Mouse (Mus musculus): ENCODE results near the gene Mbnl2. TPM values are rescaled to one million over a fixed set of nuclear protein-coding genes. Genes with fewer than 3 reads are reported as not detected.

Gene Mbnl2
- polyA plus RNA-seq, 1 experiment from 2014 or later: 25.4 TPM

DNA sequence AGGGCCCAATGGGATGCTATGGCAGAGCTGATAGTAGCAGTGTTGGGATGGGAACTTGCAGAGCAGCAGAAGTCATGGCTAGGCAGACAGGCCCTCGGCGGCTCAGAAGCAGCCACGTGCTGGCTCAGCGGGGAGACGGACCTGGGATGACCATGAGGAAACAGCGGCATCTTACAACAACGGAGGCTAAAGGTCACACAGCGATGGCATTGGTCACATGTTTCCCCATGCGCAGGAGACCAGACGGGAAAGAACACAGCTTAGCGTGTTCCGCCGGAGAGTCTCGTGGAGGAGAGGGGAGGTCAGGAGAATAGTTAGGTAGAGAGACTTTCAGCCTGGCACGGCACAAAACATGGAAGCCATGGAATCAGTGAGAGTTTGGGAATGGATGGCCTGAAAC is 125.7 kb downstream of the Mbnl2 start:
- Histone ChIP-seq H3K9ac (ENCODE audit: low read depth, low read length) (no peak overlapping the region), H3K9me3 (ENCODE audit: control insufficient read depth, low read length) (no peaks in the 10 kb centered on the region), H3K27me3 (replicated peaks; ENCODE audit: control insufficient read depth, insufficient read depth, low read length) (no peaks in the 10 kb centered on the region), H3K27ac (ENCODE audit: low read depth, low read length) (no peak overlapping the region), H3K4me3 (ENCODE audit: low read length) (no peak overlapping the region), H3K4me1 (ENCODE audit: control insufficient read depth, insufficient read depth, low read depth, low read length) (no peaks in the 10 kb centered on the region), H3K36me3 (ENCODE audit: control insufficient read depth, insufficient read depth, low read length) (no peaks in the 10 kb centered on the region), H3K4me2 (ENCODE audit: low read length) (no peak overlapping the region)
- WGBS: 86% methylated on average over 15 of the region's 15 CpGs
- no peak for ATAC-seq

- H3K4me1 ChIP-seq (ENCODE audit: control insufficient read depth, insufficient read depth, low read depth, low read length): no peaks in the 10 kb centered on the region
- H3K4me3 ChIP-seq (ENCODE audit: low read length): no peak overlapping the region
- no peaks in the 10 kb centered on the region for H3K36me3 ChIP-seq (ENCODE audit: control insufficient read depth, insufficient read depth, low read length)
- H3K9ac ChIP-seq (ENCODE audit: low read depth, low read length): no peak overlapping the region
- WGBS: 96% methylated on average over 9 of the region's 9 CpGs
- H3K27ac ChIP-seq (ENCODE audit: low read depth, low read length): no peak overlapping the region
- no peaks in the 10 kb centered on the region for H3K9me3 ChIP-seq (ENCODE audit: control insufficient read depth, low read length)
- H3K27me3 ChIP-seq (replicated peaks; ENCODE audit: control insufficient read depth, insufficient read depth, low read length): no peaks in the 10 kb centered on the region
- no peak for ATAC-seq
- H3K4me2 ChIP-seq (ENCODE audit: low read length): no peak overlapping the region
These were observed 127.2 kb downstream of the Mbnl2 start for GRCm38 (mm10) chr14:120402715-120403114.

- 90% methylated on average over 7 of the region's 7 CpGs for WGBS
- no peaks in the 10 kb centered on the region for H3K4me1 ChIP-seq (ENCODE audit: control insufficient read depth, insufficient read depth, low read depth, low read length)
- H3K9me3 ChIP-seq (ENCODE audit: control insufficient read depth, low read length): no peaks in the 10 kb centered on the region
- no peaks in the 10 kb centered on the region for H3K27me3 ChIP-seq (replicated peaks; ENCODE audit: control insufficient read depth, insufficient read depth, low read length)
- H3K4me2 ChIP-seq (ENCODE audit: low read length): no peak overlapping the region
- H3K4me3 ChIP-seq (ENCODE audit: low read length): no peak overlapping the region
- no peaks in the 10 kb centered on the region for H3K36me3 ChIP-seq (ENCODE audit: control insufficient read depth, insufficient read depth, low read length)
- H3K9ac ChIP-seq (ENCODE audit: low read depth, low read length): no peak overlapping the region
- no peak overlapping the region for H3K27ac ChIP-seq (ENCODE audit: low read depth, low read length)
- no peak for ATAC-seq
These were observed 128.9 kb downstream of the Mbnl2 start for GRCm38 (mm10) chr14:120404364-120404763.

DNA sequence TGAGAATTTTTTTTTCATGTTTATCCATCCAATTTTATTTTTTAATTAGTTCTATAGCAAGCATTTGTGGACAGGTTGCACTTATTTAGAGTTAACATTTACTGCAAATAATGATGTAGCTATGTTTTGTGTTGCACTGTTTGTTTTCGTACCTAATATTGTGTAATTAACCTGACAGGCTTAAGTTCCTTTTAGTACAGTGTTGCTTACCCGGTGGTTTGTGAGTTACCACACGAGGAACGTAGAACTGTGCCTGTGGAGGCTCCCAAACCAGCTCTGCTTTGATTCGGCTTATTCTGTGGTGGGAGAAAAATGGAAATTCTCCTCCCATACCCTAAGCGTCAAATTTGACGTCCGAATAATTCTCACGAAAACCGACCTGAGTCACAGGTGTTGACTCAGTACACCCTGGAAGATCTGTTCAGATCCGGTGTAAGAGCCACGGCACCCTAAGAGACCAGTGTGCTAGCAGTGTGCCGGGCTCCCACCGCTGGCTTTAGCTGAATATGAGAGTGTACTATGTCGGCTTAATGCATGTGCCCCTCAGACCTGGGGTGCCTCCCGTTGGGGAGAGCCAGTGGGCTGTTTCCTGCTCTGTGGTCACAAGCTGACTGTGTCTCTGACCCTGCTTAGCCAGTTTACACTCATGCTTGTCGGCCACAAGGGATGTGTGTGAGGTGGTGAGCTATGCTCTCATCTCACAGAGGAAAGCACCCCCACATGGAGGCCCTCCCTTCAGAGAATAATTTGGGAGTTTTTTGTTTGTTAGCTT is 129.5 kb downstream of the Mbnl2 start:
- Histone ChIP-seq H3K27ac (ENCODE audit: low read depth, low read length) (no peak overlapping the region), H3K4me2 (ENCODE audit: low read length) (no peak overlapping the region), H3K4me3 (ENCODE audit: low read length) (no peak overlapping the region), H3K36me3 (ENCODE audit: control insufficient read depth, insufficient read depth, low read length) (no peaks in the 10 kb centered on the region), H3K9me3 (ENCODE audit: control insufficient read depth, low read length) (no peaks in the 10 kb centered on the region), H3K9ac (ENCODE audit: low read depth, low read length) (no peak overlapping the region), H3K27me3 (replicated peaks; ENCODE audit: control insufficient read depth, insufficient read depth, low read length) (no peaks in the 10 kb centered on the region), H3K4me1 (ENCODE audit: control insufficient read depth, insufficient read depth, low read depth, low read length) (no peaks in the 10 kb centered on the region)
- no peak for ATAC-seq
- 90% methylated on average over 17 of the region's 17 CpGs for WGBS

DNA sequence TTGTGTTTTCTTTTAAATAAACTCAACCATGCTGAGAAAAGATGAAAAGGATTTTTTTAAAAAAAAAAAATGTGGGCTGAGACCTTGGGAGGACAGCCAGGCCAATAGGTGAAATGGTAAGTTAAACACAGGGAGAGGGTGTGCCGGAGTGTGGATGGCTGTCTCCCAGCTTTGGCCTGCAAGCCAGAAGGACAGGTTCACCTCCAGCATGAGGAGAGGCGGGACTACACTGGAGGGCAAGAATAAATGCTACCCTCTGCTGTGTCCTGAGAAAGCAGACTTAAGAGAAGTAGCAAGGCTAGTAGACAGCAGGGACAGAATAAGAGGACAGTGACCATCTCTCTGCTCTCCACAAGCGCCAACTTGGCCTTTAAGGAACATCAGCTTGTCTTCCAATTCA is 130.1 kb downstream of the Mbnl2 start:
- WGBS: 91% methylated on average over 3 of the region's 3 CpGs
- H3K36me3 ChIP-seq (ENCODE audit: control insufficient read depth, insufficient read depth, low read length): no peaks in the 10 kb centered on the region

GRCm38 (mm10) chr14:120406271-120406670 is 130.8 kb downstream of the Mbnl2 start:
- Histone ChIP-seq H3K27ac (ENCODE audit: low read depth, low read length) (no peak overlapping the region), H3K4me2 (ENCODE audit: low read length) (no peak overlapping the region), H3K9ac (ENCODE audit: low read depth, low read length) (no peak overlapping the region), H3K9me3 (ENCODE audit: control insufficient read depth, low read length) (no peaks in the 10 kb centered on the region), H3K27me3 (replicated peaks; ENCODE audit: control insufficient read depth, insufficient read depth, low read length) (no peaks in the 10 kb centered on the region), H3K36me3 (ENCODE audit: control insufficient read depth, insufficient read depth, low read length) (no peaks in the 10 kb centered on the region), H3K4me3 (ENCODE audit: low read length) (no peak overlapping the region), H3K4me1 (ENCODE audit: control insufficient read depth, insufficient read depth, low read depth, low read length) (no peaks in the 10 kb centered on the region)
- WGBS: 87% methylated on average over 6 of the region's 6 CpGs
- no peak for ATAC-seq

More for the DNA sequence above, 130.1 kb downstream of the Mbnl2 start:
- no peaks in the 10 kb centered on the region for H3K4me1 ChIP-seq (ENCODE audit: control insufficient read depth, insufficient read depth, low read depth, low read length)
- ATAC-seq: no peak
- no peaks in the 10 kb centered on the region for H3K9me3 ChIP-seq (ENCODE audit: control insufficient read depth, low read length)
- no peaks in the 10 kb centered on the region for H3K27me3 ChIP-seq (replicated peaks; ENCODE audit: control insufficient read depth, insufficient read depth, low read length)
- no peak overlapping the region for H3K4me2 ChIP-seq (ENCODE audit: low read length)
- H3K9ac ChIP-seq (ENCODE audit: low read depth, low read length): no peak overlapping the region
- no peak overlapping the region for H3K27ac ChIP-seq (ENCODE audit: low read depth, low read length)
- H3K4me3 ChIP-seq (ENCODE audit: low read length): no peak overlapping the region

GRCm38 (mm10) chr14:120406820-120407219 is 131.4 kb downstream of the Mbnl2 start:
- Histone ChIP-seq H3K9ac (ENCODE audit: low read depth, low read length) (no peak overlapping the region), H3K36me3 (ENCODE audit: control insufficient read depth, insufficient read depth, low read length) (no peaks in the 10 kb centered on the region), H3K4me2 (ENCODE audit: low read length) (no peak overlapping the region), H3K27ac (ENCODE audit: low read depth, low read length) (no peak overlapping the region), H3K4me3 (ENCODE audit: low read length) (no peak overlapping the region), H3K27me3 (replicated peaks; ENCODE audit: control insufficient read depth, insufficient read depth, low read length) (no peaks in the 10 kb centered on the region), H3K9me3 (ENCODE audit: control insufficient read depth, low read length) (no peaks in the 10 kb centered on the region), H3K4me1 (ENCODE audit: control insufficient read depth, insufficient read depth, low read depth, low read length) (no peaks in the 10 kb centered on the region)
- ATAC-seq: no peak
- WGBS: 83% methylated on average over 8 of the region's 8 CpGs

GRCm38 (mm10) chr14:120409854-120410253 is 134.4 kb downstream of the Mbnl2 start:
- Histone ChIP-seq H3K27ac (ENCODE audit: low read depth, low read length) (no peak overlapping the region), H3K9ac (ENCODE audit: low read depth, low read length) (no peak overlapping the region), H3K4me3 (ENCODE audit: low read length) (no peak overlapping the region), H3K9me3 (ENCODE audit: control insufficient read depth, low read length) (no peaks in the 10 kb centered on the region), H3K27me3 (replicated peaks; ENCODE audit: control insufficient read depth, insufficient read depth, low read length) (no peaks in the 10 kb centered on the region), H3K4me1 (ENCODE audit: control insufficient read depth, insufficient read depth, low read depth, low read length) (no peaks in the 10 kb centered on the region), H3K4me2 (ENCODE audit: low read length) (no peak overlapping the region), H3K36me3 (ENCODE audit: control insufficient read depth, insufficient read depth, low read length) (no peaks in the 10 kb centered on the region)
- ATAC-seq: no peak
- WGBS: 93% methylated on average over 10 of the region's 10 CpGs

DNA sequence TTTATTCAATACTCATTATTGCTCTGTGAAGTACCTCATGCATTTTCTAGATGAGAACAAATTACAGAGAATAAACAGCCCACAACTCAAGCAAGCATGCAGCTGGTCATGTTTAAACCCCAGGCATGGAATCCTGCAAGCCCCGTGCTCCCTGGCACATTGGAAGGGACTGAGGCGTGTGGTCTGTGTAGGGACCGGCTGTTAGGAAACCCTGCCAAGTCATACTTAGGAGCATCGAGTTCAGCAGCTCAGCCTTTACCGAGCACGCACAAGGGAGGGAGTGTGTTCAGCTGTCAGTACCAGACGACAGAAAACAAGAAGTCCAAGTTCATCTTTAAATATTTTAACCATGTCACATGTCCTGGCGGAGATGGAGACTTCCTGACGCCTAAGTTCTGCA is 141.4 kb downstream of the Mbnl2 start:
- Histone ChIP-seq H3K27me3 (replicated peaks; ENCODE audit: control insufficient read depth, insufficient read depth, low read length) (no peaks in the 10 kb centered on the region), H3K9ac (ENCODE audit: low read depth, low read length) (no peak overlapping the region), H3K4me2 (ENCODE audit: low read length) (no peak overlapping the region), H3K27ac (ENCODE audit: low read depth, low read length) (no peak overlapping the region), H3K4me1 (ENCODE audit: control insufficient read depth, insufficient read depth, low read depth, low read length) (no peaks in the 10 kb centered on the region), H3K4me3 (ENCODE audit: low read length) (no peak overlapping the region), H3K9me3 (ENCODE audit: control insufficient read depth, low read length) (no peaks in the 10 kb centered on the region), H3K36me3 (ENCODE audit: control insufficient read depth, insufficient read depth, low read length) (no peaks in the 10 kb centered on the region)
- no peak for ATAC-seq
- whole genome bisulfite sequencing: 73% methylated on average over 9 of the region's 9 CpGs

Data from hindbrain, embryonic 16.5 days (tissue).